Mouse (Mus musculus) right cerebral cortex, postnatal 14 days (tissue): Measurements from ENCODE around the gene Ankrd6.
"Not testable (repeated sequence)": the region's sequence is repeated elsewhere in the genome, so short reads cannot be mapped to it uniquely, and the experiment has no call there.

Source experiments
- DNase-seq: peaks from one replicate; pipeline ENCODE4 v3.0.0; 2022

Ankrd6 gene

DNA sequence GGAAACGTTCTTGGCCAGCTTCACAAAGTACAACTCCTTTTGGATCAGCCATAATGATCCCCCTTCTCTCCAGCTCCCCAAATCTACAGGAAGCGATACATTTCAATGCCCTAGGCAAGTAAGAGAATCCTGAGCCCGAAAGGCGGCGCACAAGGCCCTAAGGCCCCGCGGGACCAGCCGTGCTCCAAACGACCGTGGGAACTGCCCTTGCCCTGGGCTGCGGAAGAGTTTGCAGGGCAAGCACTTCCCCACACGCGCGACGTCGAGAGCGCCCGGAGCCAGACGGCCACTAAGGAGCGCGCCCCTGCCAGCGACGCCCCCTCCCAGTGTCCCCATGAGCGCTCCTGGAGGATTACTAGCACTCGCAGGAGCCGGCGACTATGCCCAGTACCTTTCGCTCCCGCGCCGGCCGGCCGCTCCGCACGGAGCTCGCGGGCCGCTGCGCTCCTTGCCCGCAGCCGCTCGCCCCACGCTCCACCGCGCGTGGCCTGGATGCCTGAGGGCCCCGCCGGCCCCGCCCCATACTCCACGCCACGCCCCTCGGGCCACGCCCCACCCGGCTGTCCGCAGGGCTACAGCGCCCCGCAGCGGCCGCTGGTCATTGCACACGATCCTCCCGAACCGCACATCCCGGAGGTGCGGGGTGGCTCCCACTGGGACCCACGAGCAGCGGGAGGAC is at the start of gene Ankrd6:
Gene Ankrd6 (minus strand): TSS at position 486 of the 679 bp plus-strand sequence.
- peak; percentile 82 for DNase-seq

DNA sequence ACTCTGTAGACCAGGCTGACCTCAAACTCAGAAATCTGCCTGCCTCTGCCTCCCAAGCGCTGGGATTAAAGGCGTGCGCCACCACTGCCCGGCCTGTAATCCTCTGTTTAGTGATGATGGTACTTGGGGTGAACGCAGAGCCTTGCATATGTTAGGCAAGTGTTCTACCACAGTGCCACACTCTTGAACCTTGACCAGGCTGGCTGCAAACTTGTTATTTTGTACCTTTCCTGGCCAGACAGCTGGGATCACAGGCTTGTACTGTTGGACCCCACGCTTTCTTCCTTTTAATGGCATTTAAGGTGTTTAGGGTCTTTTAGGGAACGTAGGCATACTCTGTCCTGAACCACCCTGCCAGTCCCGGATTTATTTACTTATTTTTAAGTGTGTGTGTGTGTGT is 48.4 kb upstream of the Ankrd6 start:
- DNase-seq: no peak

DNA sequence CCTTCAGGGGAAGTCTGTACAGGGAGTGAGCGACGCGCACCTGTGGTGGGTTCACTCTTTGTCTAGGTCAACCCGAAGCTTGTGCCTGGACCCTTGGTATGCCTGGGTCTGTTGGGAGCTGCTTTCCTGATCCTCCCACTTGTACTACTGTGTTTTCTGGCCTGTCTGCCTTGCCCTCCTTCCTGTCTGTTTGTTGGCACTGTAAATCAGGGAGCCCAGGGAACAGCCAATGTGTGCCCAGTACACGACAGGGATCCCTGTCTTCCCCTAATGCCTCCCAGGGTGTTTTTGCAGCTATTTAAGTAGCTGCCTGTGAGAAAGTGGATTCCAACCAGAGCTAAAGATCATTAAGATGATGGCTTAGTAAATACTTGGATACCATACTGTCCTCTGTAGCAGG is 46.9 kb upstream of the Ankrd6 start:
- no peak for DNase-seq

- DNase-seq: no peak
Measured at GRCm38 (mm10) chr4:32996083-32996482, 45.4 kb upstream of the Ankrd6 start.

DNA sequence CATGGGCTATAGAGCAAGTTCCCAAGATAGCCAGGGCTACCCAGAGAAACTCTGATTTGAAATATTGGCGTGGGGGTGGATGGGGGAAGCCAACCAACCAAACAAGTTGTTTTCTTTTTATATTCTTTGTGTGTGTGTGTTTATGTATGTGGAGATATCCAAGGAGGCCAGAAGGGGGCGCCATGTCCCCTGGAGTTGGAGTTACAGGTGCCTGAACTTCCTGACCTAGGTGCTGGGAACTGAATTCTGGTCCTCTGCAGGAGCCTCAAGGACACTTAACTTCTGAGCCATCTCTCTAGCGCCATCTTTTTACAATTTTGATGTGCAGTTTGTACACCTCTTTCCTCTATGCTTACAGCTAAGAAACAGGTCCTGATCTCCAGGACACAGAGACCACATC is 43.5 kb upstream of the Ankrd6 start:
- no peak for DNase-seq

GRCm38 (mm10) chr4:32989346-32989745 is 38.7 kb upstream of the Ankrd6 start:
- no peak for DNase-seq

DNA sequence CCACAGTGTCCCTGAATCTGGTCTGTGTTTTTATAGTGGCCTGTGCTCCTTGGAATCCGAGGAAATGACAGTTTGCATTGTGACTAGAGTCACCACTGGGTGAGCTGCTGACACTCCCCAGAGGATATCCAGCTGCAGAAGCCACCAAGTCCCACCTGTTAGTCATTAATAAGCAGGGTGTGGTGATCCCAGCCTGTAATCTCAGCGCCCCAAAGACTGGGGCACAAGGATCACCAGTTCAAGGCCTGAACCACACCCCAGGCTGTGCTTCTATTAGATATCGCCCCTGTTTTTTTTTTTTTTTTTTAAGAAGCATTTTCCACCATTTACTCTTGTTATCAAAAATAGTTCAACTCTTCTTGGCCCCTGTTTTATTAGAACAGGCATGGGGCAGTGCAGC is 36.4 kb upstream of the Ankrd6 start:
- DNase-seq: no peak

GRCm38 (mm10) chr4:32985684-32986083 is 35.0 kb upstream of the Ankrd6 start:
- no peak for DNase-seq

DNA sequence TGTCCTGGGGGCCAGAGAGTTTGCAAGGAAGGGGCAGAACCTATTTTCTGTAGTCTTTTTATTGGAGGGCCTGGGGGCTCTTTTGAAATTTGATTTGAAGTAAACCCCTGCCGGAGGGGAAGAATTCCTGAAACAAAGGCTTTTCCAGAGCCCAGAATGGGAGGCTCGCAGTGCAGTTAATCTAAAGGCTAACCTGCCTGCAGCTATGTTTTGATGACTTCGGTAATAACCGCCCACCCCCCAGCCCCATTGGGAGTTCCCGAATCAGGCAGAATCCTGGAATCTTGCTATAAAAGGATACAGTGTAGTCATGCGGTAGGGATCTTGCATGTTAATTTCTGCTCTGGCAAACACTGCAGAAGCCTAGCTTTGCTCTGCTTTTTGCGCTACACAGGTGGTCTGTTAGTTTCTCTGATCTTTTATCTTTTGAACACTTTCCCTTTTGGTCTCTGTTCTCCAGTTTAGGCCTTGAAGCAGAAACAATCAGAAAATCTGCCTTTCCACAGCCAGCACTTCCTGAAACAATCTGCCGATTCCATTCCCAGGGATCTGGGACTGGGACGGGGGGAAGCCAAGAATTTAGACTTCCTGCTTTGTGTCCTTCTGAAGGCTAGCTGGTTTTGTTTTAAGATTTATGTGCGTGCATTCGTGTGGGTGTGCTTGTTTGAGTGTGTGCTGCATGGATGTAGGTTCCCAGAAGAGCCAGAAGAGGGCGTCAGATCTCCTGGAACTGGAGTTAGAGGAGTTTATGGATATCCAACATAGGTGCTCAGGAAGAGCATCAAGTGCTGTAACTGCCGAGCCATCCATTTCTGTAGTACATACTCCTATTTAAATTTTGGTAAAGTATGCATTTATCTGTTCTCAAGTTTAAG is 34.4 kb upstream of the Ankrd6 start:
- DNase-seq: no peak

DNA sequence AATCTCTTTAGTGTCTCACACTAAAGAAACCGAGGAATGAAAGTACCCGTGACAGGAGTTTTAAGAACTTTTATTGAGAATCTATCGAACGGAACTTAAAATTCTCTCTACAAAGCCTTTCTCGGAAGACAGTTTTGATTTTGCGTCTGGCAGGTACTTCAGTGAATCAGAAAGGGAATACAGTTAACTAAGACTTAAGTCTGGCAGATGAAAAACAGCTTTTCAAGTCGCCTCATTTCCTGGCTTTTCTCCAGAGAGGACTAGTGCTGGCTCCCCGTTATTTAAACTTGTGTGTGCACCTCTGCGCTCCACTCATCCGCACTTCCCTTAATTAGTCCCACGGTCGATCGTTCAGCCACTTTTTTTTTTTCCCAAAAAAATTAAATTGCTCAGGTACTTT is 33.6 kb upstream of the Ankrd6 start:
- DNase-seq: no peak

- DNase-seq: peak; percentile 70
Measured at GRCm38 (mm10) chr4:32983176-32984155, 32.8 kb upstream of the Ankrd6 start.

GRCm38 (mm10) chr4:32982716-32983175 is 32.1 kb upstream of the Ankrd6 start, which contains the start of gene Rragd:
TSS of gene Rragd (plus strand) at chr4:32983037.
- peak; percentile 61 for DNase-seq

GRCm38 (mm10) chr4:32982041-32982715 is 31.5 kb upstream of the Ankrd6 start:
- peak; percentile 14 for DNase-seq

DNA sequence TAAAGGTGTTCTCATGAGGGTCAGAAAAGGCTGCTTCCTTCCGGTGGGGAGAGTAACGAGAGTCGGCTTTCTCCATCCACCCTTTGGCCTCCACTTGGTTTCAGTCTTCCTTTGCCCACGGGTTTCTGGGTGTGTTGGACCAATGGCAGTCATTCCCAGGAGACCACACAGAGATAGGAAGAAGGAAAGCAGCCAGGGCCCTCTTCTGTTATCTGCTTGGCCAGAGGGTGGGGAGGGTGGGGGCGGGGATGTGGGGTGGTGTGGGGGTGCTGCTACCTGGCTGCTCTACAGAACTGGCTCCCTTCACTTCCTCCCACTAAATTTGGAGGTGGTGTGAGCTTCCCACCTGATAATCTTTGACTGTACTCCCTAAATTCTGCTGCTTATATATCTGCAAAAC is 31.0 kb upstream of the Ankrd6 start:
- no peak for DNase-seq

GRCm38 (mm10) chr4:32980061-32980460 is 29.4 kb upstream of the Ankrd6 start:
- DNase-seq: no peak

GRCm38 (mm10) chr4:32977331-32977730 is 26.7 kb upstream of the Ankrd6 start:
- no peak for DNase-seq

DNA sequence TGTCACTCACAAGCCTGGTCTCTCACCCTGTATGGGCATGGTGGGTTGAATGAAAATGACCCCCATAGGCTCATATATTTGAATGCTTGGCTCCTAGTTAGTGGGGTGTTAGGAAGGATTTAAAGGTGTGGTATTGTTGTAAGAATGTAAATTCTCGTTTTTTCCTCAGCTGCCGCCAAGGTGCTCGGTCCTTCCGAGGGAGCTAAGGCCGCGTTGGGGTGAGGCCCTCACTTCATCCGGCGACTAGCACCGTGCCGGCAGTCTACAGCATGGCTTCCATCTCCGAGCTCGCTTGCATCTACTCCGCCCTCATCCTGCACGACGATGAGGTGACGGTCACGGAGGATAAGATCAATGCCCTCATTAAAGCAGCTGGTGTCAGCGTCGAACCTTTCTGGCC is 14.0 kb upstream of the Ankrd6 start:
- not testable (repeated sequence) for DNase-seq

DNA sequence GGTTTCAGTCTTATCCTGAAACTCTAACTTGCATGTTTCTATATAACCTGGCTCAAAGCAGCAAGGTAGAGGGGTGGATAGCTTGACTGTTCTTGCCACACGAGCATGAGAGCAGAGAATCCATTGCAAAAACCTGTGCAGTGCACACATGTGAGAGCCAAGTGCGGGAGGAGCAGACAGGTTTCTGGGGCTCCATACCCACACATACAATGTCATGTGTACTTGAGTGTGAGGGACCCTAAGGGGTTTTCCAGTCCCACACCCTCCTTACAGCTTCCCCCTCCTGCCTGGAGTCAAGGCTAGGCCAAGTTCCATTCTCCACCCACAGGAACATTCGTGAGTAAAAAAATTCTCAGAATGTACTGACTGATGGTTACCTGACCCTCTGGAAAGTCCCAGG is 10.8 kb upstream of the Ankrd6 start:
- DNase-seq: no peak

DNA sequence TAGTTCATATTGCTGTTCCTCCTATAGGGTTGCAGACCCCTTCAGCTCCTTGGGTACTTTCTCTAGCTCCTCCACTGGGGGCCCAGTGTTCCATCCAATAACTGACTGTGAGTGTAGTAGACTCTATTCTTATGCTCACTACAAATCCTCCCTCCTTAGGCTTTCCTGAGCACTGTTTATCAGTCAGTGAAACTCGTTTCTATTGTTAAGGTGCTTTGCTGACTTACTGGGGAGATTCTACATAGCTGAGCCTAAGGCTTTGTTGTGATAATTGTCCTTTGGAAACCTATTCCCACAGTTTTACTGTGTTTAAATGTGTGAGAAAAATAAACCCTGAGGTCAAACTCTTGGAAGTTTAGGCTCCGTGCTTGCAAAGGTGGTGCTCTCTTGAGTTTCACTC is 5.8 kb upstream of the Ankrd6 start:
- no peak for DNase-seq

- DNase-seq: no peak
Measured at GRCm38 (mm10) chr4:32952681-32953080, 2.0 kb upstream of the Ankrd6 start.

- no peak for DNase-seq
Measured at GRCm38 (mm10) chr4:32951035-32951940, 647 bp upstream of the Ankrd6 start.
